Mouse (Mus musculus): ENCODE data around the gene Spag6.

The Spag6 gene

GRCm38 (mm10) chr2:18734394-18735127 lies 40.7 kb downstream of the Spag6 start:
- DNase-seq (ENCODE audit: low spot score) = no peak

- no peak for DNase-seq (ENCODE audit: low spot score)
These were observed 43.2 kb downstream of the Spag6 start for GRCm38 (mm10) chr2:18737040-18737439.

- no peak for DNase-seq (ENCODE audit: low spot score)
These were observed 45.4 kb downstream of the Spag6 start for GRCm38 (mm10) chr2:18739216-18739615.

- no peak for DNase-seq (ENCODE audit: low spot score)
These were observed 62.3 kb downstream of the Spag6 start for GRCm38 (mm10) chr2:18756144-18756543.

GRCm38 (mm10) chr2:18764846-18765245 lies 71.0 kb downstream of the Spag6 start:
- no peak for DNase-seq (ENCODE audit: low spot score)

- DNase-seq (ENCODE audit: low spot score) = no peak
These were observed 71.8 kb downstream of the Spag6 start for GRCm38 (mm10) chr2:18765481-18766249.

- no peak for DNase-seq (ENCODE audit: low spot score)
These were observed 72.6 kb downstream of the Spag6 start for GRCm38 (mm10) chr2:18766441-18766820.

- DNase-seq (ENCODE audit: low spot score) = peak; percentile 42
These were observed 73.1 kb downstream of the Spag6 start for GRCm38 (mm10) chr2:18766821-18767541.

- DNase-seq (ENCODE audit: low spot score) = no peak
These were observed 74.6 kb downstream of the Spag6 start for GRCm38 (mm10) chr2:18768414-18768813.

GRCm38 (mm10) chr2:18772413-18772812 lies 78.6 kb downstream of the Spag6 start:
- no peak for DNase-seq (ENCODE audit: low spot score)

GRCm38 (mm10) chr2:18774326-18774725 lies 80.5 kb downstream of the Spag6 start:
- no peak for DNase-seq (ENCODE audit: low spot score)

GRCm38 (mm10) chr2:18778220-18778619 lies 84.4 kb downstream of the Spag6 start:
- DNase-seq (ENCODE audit: low spot score) = no peak

- DNase-seq (ENCODE audit: low spot score) = no peak
These were observed 86.0 kb downstream of the Spag6 start for GRCm38 (mm10) chr2:18779830-18780229.

- DNase-seq (ENCODE audit: low spot score) = no peak
These were observed 87.5 kb downstream of the Spag6 start for GRCm38 (mm10) chr2:18781296-18781695.

- no peak for DNase-seq (ENCODE audit: low spot score)
These were observed 100.4 kb downstream of the Spag6 start for GRCm38 (mm10) chr2:18794261-18794660.

GRCm38 (mm10) chr2:18797776-18798175 lies 103.9 kb downstream of the Spag6 start:
- DNase-seq (ENCODE audit: low spot score) = no peak

GRCm38 (mm10) chr2:18799265-18799965 lies 105.6 kb downstream of the Spag6 start:
- no peak for DNase-seq (ENCODE audit: low spot score)

Measured in layer of hippocampus, adult 9-10 months (tissue).